Mouse (Mus musculus) olfactory bulb, adult 2 months (tissue): ENCODE measurements at regions not wholly inside any gene's neighbourhood (a gene's known extent, or its start where the extent isn't known, plus 50 kb on each side); places are given as distances from the start of the nearest gene placed in this dataset.

Source experiments
- H3K27ac ChIP-seq: fragments of 200-500 bp; 2 replicates; pipeline ENCODE4 v1.5.1; 2012; ENCODE audit warnings: low read depth, low read length; ENCODE audit not compliant: insufficient read depth
- H3K4me1 ChIP-seq: fragments of 200-500 bp; 2 replicates; pipeline ENCODE4 v1.6.1; 2012; ENCODE audit warnings: low read length; ENCODE audit not compliant: control insufficient read depth, insufficient read depth
- H3K4me3 ChIP-seq: fragments of 200-500 bp; 2 replicates; pipeline ENCODE4 v1.5.1; 2012; ENCODE audit warnings: mild to moderate bottlenecking, low read depth, low read length, moderate library complexity; ENCODE audit not compliant: insufficient read depth
- CTCF ChIP-seq: fragments of 200-500 bp; IDR thresholded peaks from 2 replicates; pipeline ENCODE4 v1.5.1; 2012; ENCODE audit warnings: low read depth, mild to moderate bottlenecking, low read length, moderate library complexity; ENCODE audit not compliant: insufficient read depth
- POLR2A ChIP-seq: fragments of 200-500 bp; IDR thresholded peaks from 2 replicates; pipeline ENCODE4 v1.6.1; 2012; ENCODE audit warnings: mild to moderate bottlenecking, low read depth, low read length, moderate library complexity; ENCODE audit not compliant: insufficient read depth
- WGBS: fragments of 180-500 bp; shearing (Covaris S2); methylation state at CpG from one replicate; pipeline ENCODE4 v1.1.7; 2018; 5-methylcytosine and 5-hydroxymethylcytosine counted together

DNA sequence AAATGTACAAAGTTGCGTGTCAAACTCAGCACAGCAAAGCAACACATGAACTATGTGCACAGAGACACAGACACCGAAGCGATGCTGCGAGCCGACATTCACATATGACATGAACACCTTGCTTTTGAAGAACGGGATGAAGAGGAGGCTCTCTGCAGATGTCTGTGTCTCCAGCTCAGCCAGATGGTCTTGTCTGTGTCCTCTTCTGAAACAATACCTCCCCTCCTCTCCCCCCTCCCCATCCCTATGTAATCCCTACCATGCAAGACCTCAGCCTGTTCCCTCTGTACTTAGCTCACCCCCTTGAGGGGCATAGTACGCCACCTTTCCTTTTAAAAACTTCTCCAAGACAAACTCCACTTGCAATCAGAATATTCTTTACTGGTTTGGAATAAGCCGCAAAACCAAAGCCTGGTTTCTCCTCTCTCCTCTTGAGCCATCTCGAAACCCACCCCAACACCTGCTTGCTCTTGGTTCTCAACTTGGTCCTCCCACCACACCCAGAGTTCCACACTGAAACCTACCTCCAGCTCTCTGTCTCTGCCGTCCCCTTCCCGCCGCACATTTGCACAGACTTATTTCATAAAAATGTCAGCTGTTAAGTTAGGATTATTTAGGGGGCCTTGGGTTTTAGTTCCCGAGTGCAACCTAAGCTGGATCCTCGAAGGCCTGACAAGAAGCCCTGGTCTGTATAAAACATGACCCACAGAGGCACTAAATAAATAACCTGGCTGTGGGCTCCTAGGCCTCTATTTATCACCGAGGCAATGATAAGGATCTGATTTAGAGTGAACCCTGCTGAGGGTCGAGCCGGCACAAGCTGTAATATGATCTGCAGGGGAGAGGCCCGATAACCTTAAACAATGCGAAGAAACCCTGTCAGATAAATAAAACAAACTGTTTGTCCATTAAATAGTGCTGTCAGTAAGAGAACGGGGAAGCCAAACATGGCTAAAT, 327.1 kb upstream of the Sall1 start:
- Histone ChIP-seq H3K4me1 (no peaks in the 10 kb centered on the region), H3K27ac (no peak overlapping the region), H3K4me3 (no peak overlapping the region)
- no peak for TF ChIP-seq CTCF
- WGBS = 88% methylated on average over 20 of the region's 20 CpGs

DNA sequence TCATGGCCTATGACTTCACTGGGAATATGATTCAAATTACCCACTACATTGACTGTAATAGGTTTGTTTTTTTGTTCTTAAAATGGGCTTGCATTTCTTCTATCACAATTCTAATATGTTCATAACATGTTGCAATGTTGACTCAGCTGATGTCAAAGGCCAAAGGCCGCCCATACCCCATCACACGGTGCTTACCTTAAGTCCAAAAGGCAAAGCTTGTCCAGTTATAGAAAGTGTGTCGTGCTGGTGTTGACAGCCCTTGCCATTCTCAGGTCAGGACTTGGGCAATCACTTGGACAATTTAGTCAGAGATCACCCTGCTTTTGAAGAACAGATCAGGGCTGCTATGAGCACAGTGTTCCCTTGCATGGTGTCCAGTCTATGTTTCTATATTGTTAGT, 321.5 kb upstream of the Sall1 start:
- Histone ChIP-seq H3K4me1 (no peaks in the 10 kb centered on the region), H3K4me3 (no peak overlapping the region), H3K27ac (no peak overlapping the region)
- WGBS = 95% methylated on average over 3 of the region's 3 CpGs
- TF ChIP-seq POLR2A = no peak
- TF ChIP-seq CTCF = no peak

DNA sequence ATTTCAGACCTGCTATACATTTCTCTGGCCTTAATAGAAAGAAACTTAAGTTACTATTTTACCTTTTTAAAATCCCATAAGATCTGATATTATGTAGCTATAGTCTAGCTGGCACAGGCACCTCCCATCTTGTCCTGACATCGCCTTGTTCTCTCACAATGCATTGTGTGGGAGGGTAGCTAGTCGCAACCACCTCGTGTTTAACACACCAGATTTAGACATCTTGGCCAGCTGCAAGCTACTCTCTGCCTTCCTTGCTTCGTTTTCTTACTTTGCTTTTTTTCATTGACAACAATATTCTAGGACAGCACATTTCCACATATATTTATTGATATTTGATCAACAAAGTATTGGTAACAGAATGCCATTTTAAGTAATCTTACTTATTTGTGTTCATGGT, 314.4 kb upstream of the Sall1 start:
- TF ChIP-seq POLR2A (no peak), CTCF (no peak)
- WGBS = 39% methylated on average over 4 of the region's 4 CpGs
- H3K4me3 ChIP-seq = no peak overlapping the region
- H3K27ac ChIP-seq = no peak overlapping the region
- no peaks in the 10 kb centered on the region for H3K4me1 ChIP-seq

DNA sequence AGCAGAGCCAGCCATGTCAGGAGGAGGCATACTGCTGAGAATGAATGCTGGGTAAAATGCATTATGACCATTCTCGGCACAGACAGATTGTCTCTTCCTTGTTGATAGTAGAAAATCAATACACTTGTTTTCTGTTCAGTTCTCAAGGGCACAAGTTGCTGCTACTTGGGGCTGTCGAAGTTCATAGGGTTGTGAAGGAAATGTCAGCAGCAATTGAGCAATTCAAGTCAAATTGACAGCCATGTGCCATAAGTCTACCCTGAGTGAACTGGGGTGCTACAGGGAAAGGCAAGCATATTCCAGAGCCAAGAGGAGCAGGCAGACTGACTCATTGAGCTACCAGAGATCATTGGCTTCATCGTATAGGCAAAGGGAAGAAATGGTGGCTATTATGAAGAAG, 301.6 kb upstream of the Sall1 start:
- no peak for TF ChIP-seq CTCF
- TF ChIP-seq POLR2A = no peak
- Histone ChIP-seq H3K27ac (no peak overlapping the region), H3K4me1 (no peaks in the 10 kb centered on the region), H3K4me3 (no peak overlapping the region)
- 86% methylated on average over 3 of the region's 3 CpGs for WGBS

DNA sequence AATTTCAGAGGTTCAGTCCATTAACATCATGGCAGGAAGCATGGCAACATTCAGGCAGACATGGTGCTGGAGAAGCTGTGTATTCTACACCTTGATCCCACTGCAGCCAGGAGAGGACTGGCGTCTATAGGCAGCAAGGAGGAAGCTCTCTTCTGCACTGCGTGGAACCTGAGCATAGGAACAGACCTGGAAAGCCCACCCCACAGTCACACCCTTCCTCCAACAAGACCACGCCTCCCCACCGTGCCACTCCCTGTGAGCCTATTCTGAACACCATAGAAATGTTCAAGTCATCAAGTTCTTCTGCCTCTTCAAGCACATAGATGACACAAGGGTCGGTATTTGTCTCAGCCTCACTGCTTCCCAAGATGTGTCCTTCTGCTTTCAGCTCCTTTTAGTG, 297.7 kb upstream of the Sall1 start:
- Histone ChIP-seq H3K4me3 (no peak overlapping the region), H3K27ac (no peak overlapping the region), H3K4me1 (no peaks in the 10 kb centered on the region)
- no peak for TF ChIP-seq POLR2A
- no peak for TF ChIP-seq CTCF
- WGBS = 95% methylated on average over 5 of the region's 5 CpGs

DNA sequence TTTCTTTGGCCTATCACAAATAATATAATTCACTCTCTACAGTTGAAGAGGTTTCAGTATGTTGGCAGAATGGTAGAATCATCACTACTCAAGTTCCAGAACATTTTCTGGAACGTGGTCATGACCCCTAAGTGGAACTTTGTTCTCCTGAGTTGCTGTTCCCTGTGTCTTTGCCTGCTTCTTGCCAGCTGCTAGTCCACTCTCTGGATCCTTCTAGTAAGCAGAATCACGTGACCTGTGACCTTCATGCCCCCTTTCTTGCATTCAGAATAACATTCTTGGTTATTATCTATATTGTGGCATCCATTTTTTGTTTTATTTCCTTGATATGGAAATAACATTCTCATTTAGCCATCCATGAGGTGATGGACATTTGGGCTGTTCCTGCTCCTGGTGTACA, 291.5 kb upstream of the Sall1 start:
- TF ChIP-seq POLR2A (no peak), CTCF (no peak)
- H3K27ac ChIP-seq = no peak overlapping the region
- H3K4me3 ChIP-seq = no peak overlapping the region
- H3K4me1 ChIP-seq = no peaks in the 10 kb centered on the region
- 93% methylated on average over 2 of the region's 2 CpGs for WGBS

DNA sequence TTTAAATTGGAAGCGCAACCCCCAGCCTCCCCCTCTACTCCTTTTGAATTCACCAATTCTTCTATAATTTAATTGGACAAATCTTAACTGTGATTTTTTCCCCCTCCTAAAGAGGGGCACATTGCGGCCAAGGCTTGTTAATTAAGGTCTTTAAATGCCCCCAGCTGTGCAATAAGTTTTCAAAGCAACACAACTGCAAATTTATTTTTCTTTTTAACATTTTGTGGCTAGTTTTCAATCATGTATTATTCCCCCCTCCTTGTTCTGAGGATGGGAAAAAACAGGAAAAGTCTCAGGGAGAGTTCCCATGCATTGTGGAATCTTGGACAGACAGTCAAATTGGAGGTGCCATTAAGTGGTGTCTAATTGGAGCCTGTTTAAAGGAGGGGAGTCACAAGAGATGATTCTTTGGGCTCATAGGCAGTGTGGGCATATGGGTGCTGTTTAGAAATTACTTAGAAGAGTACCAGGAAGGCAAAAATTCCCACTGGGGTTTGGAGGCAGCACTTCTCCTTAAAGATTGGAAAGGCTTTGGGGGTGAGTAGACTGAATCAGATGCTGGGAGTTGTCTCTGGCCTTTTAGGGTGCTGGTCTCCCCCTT, 281.9 kb upstream of the Sall1 start:
- no peak overlapping the region for H3K27ac ChIP-seq
- TF ChIP-seq POLR2A (no peak), CTCF (no peak)

DNA sequence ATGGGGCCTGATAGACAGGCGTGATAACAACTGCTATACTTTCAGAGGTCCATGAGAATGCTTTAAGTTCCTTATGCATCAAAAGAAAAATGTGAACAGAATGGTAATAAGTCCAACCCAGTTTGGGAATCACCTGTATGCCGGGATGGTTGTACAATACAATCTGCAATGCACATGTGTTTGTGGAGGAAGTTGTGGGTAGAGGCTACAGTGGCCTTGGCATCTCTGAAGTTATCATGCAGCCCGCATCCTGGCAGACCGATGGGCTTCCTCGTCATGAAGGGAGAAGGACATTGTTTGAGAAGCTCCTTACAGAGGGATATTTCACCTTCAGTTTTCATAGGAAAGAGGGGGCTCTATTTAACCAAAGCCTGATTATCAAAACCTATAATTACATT, 281.3 kb upstream of the Sall1 start:
- Histone ChIP-seq H3K4me3 (no peak overlapping the region), H3K27ac (no peak overlapping the region), H3K4me1 (no peaks in the 10 kb centered on the region)
- TF ChIP-seq POLR2A (no peak), CTCF (no peak)
- 73% methylated on average over 5 of the region's 5 CpGs for WGBS

More for the DNA sequence above, 281.9 kb upstream of the Sall1 start:
- Histone ChIP-seq H3K4me1 (no peaks in the 10 kb centered on the region), H3K4me3 (no peak overlapping the region)
- WGBS = 78% methylated on average over 2 of the region's 2 CpGs

DNA sequence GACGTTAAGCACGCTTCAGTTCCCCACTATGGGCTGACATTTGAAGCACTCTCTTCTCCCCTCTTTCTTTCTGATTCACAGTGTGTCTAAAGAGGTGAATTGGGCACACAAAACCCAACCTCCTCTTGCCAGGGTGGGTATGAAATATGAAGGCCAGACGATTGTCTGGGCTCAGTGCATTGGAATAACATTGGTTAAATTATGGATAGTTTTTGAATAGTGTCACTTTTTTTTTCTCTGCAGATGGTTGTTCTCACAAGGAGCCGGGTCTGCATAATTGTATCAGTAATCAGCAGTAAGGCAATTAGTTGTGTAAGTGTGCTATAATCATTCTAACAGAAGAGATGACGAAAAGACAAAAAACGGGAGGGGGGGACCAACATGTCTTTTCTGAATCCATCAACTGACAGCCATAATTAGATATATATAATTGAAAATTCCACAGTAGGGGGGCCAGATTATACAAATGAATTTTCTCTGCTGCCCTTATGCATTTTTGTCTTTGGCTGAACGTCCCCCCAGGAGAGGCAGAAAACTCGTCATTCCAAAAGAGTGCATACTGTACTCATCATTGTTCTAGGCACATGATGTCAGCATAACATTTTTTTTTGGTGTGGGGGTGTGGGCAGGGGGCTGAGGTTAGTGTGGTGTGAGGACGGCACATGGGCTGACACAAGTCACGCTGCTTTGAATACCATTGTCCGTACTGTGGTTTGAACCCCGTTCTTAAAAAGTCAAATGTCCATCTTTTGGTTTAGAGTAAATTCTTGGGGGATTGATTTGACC, 280.7 kb upstream of the Sall1 start:
- Histone ChIP-seq H3K27ac (no peak overlapping the region), H3K4me1 (no peaks in the 10 kb centered on the region), H3K4me3 (no peak overlapping the region)
- TF ChIP-seq POLR2A = no peak
- no peak for TF ChIP-seq CTCF
- 67% methylated on average over 12 of the region's 12 CpGs for WGBS
